Mouse (Mus musculus) limb, embryonic 10.5 days (tissue): ENCODE results near the gene Klk1b4. TPM values are rescaled to one million over a fixed set of nuclear protein-coding genes. Genes with fewer than 3 reads are reported as not detected.

Experiments used
- DNase-seq: peaks from one replicate; pipeline ENCODE4 v3.0.0-alpha.2; 2017; ENCODE audit warnings: low spot score
- H3K27ac ChIP-seq: fragments of 300-500 bp; sonication (generic); 2 replicates; pipeline ENCODE4 v1.5.1; 2016; ENCODE audit warnings: mild to moderate bottlenecking
- H3K27me3 ChIP-seq: fragments of 300-500 bp; sonication (generic); 2 replicates; pipeline ENCODE4 v1.6.1; 2016; ENCODE audit warnings: low read depth, mild to moderate bottlenecking; ENCODE audit not compliant: poor library complexity, severe bottlenecking
- H3K36me3 ChIP-seq: fragments of 300-500 bp; sonication (generic); 2 replicates; pipeline ENCODE4 v1.6.1; 2016; ENCODE audit warnings: mild to moderate bottlenecking, moderate library complexity
- H3K4me1 ChIP-seq: fragments of 300-500 bp; sonication (generic); 2 replicates; pipeline ENCODE4 v1.6.1; 2016
- H3K4me3 ChIP-seq: fragments of 300-500 bp; sonication (generic); 2 replicates; pipeline ENCODE4 v1.5.1; 2016; ENCODE audit warnings: mild to moderate bottlenecking, moderate library complexity
- H3K9me3 ChIP-seq: fragments of 300-500 bp; sonication (generic); replicated peaks from 2 replicates; pipeline ENCODE4 v1.6.1; 2016; ENCODE audit warnings: mild to moderate bottlenecking
- WGBS: fragments of 180-500 bp; shearing (Covaris S2); methylation state at CpG from one replicate; pipeline ENCODE4 v1.1.7; 2016; 5-methylcytosine and 5-hydroxymethylcytosine counted together
- polyA plus RNA-seq: library from polyadenylated mRNA; unstranded; fragments of >200 nt; fragmentation: Nextera tagmentation; extraction: Ambion mirVana; gene quantifications from 2 replicates; pipeline ENCODE4 v1.2.1, GENCODE M21; 2016

Klk1b4 gene
- polyA plus RNA-seq, 1 experiment from 2014 or later: not detected

DNA sequence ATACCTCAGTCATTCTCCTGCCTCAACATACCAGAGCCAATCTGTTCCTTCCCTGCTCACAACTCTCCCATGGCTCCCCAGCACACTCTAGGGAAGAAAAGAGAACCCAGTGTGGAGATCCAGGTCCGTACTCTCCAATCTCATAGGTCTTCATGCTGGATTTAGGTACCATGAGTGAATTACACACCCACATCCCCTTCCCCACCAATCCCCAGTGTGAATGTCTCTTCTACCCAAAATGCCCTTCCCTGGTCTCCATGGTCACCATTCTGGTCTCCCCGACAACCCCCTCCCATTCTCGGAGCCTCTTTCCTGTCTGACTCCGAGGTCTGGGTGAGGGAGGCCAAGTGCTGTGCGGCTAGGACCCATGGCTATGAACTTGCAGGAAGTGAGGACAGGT, 53.9 kb downstream of the Klk1b4 start, which contains the start of gene Gm15517:
Gene Gm15517, plus strand, starts transcription at position 301 of the 400 bp plus-strand sequence.
- H3K9me3 ChIP-seq: no peaks in the 10 kb centered on the region
- 63% methylated on average over 5 of the region's 5 CpGs for WGBS
- H3K27ac ChIP-seq: no peak within 1 kb of the TSS
- no peaks in the 10 kb centered on the region for H3K36me3 ChIP-seq
- H3K27me3 ChIP-seq: peaks cover 43% of the 10 kb centered on the region
- H3K4me1 ChIP-seq: peaks cover 6% of the 10 kb centered on the region; the same call in 1 of the 2 replicates
- DNase-seq: no peak
- H3K4me3 ChIP-seq: no peak within 1 kb of the TSS

Other genes starting within 250 kb of the Klk1b4 start
- not detected in 2 replicates for gene Klk1b1, start 240.7 kb upstream of the Klk1b4 start, polyA plus RNA-seq
- gene Klk1b9, start 231.4 kb upstream of the Klk1b4 start, polyA plus RNA-seq: not detected in 2 replicates
- not detected in 2 replicates for gene Klk1b11, start 211.6 kb upstream of the Klk1b4 start, polyA plus RNA-seq
- not detected in 2 replicates for gene Klk1b26, start 195.3 kb upstream of the Klk1b4 start, polyA plus RNA-seq
- gene Klk1b27, start 155.1 kb upstream of the Klk1b4 start, polyA plus RNA-seq: not detected in 2 replicates
- not detected in 2 replicates for gene Klk1b21, start 105.1 kb upstream of the Klk1b4 start, polyA plus RNA-seq
- gene Klk1b22, start 94.8 kb upstream of the Klk1b4 start, polyA plus RNA-seq: not detected in 2 replicates
- gene Klk1b16, start 70.7 kb upstream of the Klk1b4 start, polyA plus RNA-seq: not detected in 2 replicates
- gene Klk1b24, start 19.2 kb upstream of the Klk1b4 start, polyA plus RNA-seq: not detected in 2 replicates
- gene Klk1b3, start 9.2 kb upstream of the Klk1b4 start, polyA plus RNA-seq: not detected in 2 replicates
- not detected in 2 replicates for gene Klk1b5, start 8.5 kb downstream of the Klk1b4 start, polyA plus RNA-seq
- gene Klk1, start 17.9 kb downstream of the Klk1b4 start, polyA plus RNA-seq: not detected in 2 replicates
- not detected in 2 replicates for gene Gm36864, start 28.7 kb downstream of the Klk1b4 start, polyA plus RNA-seq
- gene 1700028J19Rik, start 39.3 kb downstream of the Klk1b4 start, polyA plus RNA-seq: 0.88 and 1.1 TPM in 2 replicates
- gene 2410002F23Rik, start 39.3 kb downstream of the Klk1b4 start, polyA plus RNA-seq: 179 and 220 TPM in 2 replicates
- gene Acp4, start 49.9 kb downstream of the Klk1b4 start, polyA plus RNA-seq: 0.15 and 0.18 TPM in 2 replicates
- gene Gm15517, start 54.0 kb downstream of the Klk1b4 start, polyA plus RNA-seq: not detected in 2 replicates
- 1.1 and 1.7 TPM in 2 replicates for gene Clec11a, start 99.5 kb downstream of the Klk1b4 start, polyA plus RNA-seq
- 0.31 and 0.40 TPM in 2 replicates for gene Shank1, start 102.8 kb downstream of the Klk1b4 start, polyA plus RNA-seq
- 1.1 and 1.9 TPM in 2 replicates for gene Syt3, start 176.7 kb downstream of the Klk1b4 start, polyA plus RNA-seq
- gene 1700008O03Rik, start 178.4 kb downstream of the Klk1b4 start, polyA plus RNA-seq: 0.50 and 0.68 TPM in 2 replicates
- gene Lrrc4b, start 221.6 kb downstream of the Klk1b4 start, polyA plus RNA-seq: 0.06 and 0.21 TPM in 2 replicates